Mouse (Mus musculus): Measurements from ENCODE around the gene Tmco3.
A peak's percentile ranks its signal among the peaks of the same experiment; 100 is the strongest.

DNA sequence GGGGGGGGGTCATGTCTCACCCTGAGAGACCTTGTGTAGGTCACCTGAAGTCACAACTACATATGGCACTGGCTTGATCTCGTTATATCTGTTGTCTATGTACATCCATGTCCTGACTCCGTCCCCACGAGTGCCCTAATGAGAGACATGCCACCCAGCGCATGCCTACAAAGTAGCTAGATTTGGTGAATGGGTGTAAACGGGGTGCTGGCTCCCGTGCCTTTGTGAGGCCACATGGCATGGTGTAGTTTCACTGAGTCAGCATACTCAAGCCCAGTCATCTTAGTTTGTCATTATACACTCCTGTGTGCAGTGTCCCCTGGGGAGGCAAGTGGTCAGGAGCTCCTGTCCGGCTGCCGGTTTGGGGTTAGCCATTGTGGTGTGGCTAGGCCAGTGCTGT is 52.7 kb downstream of the Tmco3 start:
- no peak for TF ChIP-seq POLR2A (IDR thresholded peaks at IDR 0.05; ENCODE audit: control insufficient read depth in 1 of 2, insufficient read depth in 1 of 2, low read depth in 1 of 2, low read length in 2 of 2, poor library complexity in 1 of 2)
- TF ChIP-seq GATA1 (IDR thresholded peaks at IDR 0.05; ENCODE audit: low read depth, low read length): no peak
- TF ChIP-seq SIN3A (IDR thresholded peaks at IDR 0.05; ENCODE audit: low read length): 0 out of 2 replicates have a peak, but pooled peaks have one; percentile 19
